Mouse (Mus musculus) liver, embryonic 11.5 days (tissue): ENCODE results near the gene Tti1. TPM values are rescaled to one million over a fixed set of nuclear protein-coding genes. Genes with fewer than 3 reads are reported as not detected.

Source experiments
- ATAC-seq: fragments of 200-750 bp; cut with Nextera tagmentation; replicated peaks from 2 replicates; pipeline ENCODE4 v1.8.0; 2017; ENCODE audit warnings: moderate number of reproducible peaks, mild to moderate bottlenecking, moderate TSS enrichment, moderate library complexity; ENCODE audit not compliant: low FRiP score
- DNase-seq: peaks from one replicate; pipeline ENCODE4 v3.0.0-alpha.2; 2017; ENCODE audit warnings: low spot score
- H3K27ac ChIP-seq: fragments of 300-500 bp; sonication (generic); 2 replicates; pipeline ENCODE4 v1.5.1; 2014; ENCODE audit warnings: mild to moderate bottlenecking, low read depth, low read length, control low read depth
- H3K27me3 ChIP-seq: fragments of 300-500 bp; sonication (generic); replicated peaks from 2 replicates; pipeline ENCODE4 v1.6.1; 2014; ENCODE audit warnings: low read length, mixed read lengths; ENCODE audit not compliant: control insufficient read depth, insufficient read depth
- H3K36me3 ChIP-seq: fragments of 300-500 bp; sonication (generic); 2 replicates; pipeline ENCODE4 v1.6.1; 2014; ENCODE audit warnings: mild to moderate bottlenecking, low read length, moderate library complexity, mixed read lengths; ENCODE audit not compliant: control insufficient read depth, insufficient read depth
- H3K4me1 ChIP-seq: fragments of 300-500 bp; sonication (generic); replicated peaks from 2 replicates; pipeline ENCODE4 v1.6.1; 2014; ENCODE audit warnings: low read length, mixed read lengths; ENCODE audit not compliant: control insufficient read depth, insufficient read depth
- H3K4me2 ChIP-seq: fragments of 300-500 bp; sonication (generic); 2 replicates; pipeline ENCODE4 v1.6.1; 2014; ENCODE audit warnings: mild to moderate bottlenecking, control low read depth, moderate library complexity
- H3K4me3 ChIP-seq: fragments of 300-500 bp; sonication (generic); 2 replicates; pipeline ENCODE4 v1.5.1; 2014; ENCODE audit warnings: low read depth, low read length, control low read depth
- H3K9ac ChIP-seq: fragments of 300-500 bp; sonication (generic); 2 replicates; pipeline ENCODE4 v1.6.1; 2014; ENCODE audit warnings: low read depth, low read length, control low read depth
- H3K9me3 ChIP-seq: fragments of 300-500 bp; sonication (generic); 2 replicates; pipeline ENCODE4 v1.6.1; 2016; ENCODE audit warnings: low read length, inconsistent platforms, mixed read lengths; ENCODE audit not compliant: control insufficient read depth
- WGBS: fragments of 180-500 bp; shearing (Covaris S2); extraction: QIAGEN DNeasy Blood & Tissue Kit; methylation state at CpG from one replicate; pipeline ENCODE4 v1.1.7; 2014; 5-methylcytosine and 5-hydroxymethylcytosine counted together
- polyA plus RNA-seq: library from polyadenylated mRNA; unstranded; fragments of >200 nt; fragmentation: Nextera tagmentation; extraction: Ambion mirVana; gene quantifications from 2 replicates; pipeline ENCODE4 v1.2.1, GENCODE M21; 2014

Gene Tti1
- polyA plus RNA-seq, 1 experiment from 2014 or later: 30.2 TPM

DNA sequence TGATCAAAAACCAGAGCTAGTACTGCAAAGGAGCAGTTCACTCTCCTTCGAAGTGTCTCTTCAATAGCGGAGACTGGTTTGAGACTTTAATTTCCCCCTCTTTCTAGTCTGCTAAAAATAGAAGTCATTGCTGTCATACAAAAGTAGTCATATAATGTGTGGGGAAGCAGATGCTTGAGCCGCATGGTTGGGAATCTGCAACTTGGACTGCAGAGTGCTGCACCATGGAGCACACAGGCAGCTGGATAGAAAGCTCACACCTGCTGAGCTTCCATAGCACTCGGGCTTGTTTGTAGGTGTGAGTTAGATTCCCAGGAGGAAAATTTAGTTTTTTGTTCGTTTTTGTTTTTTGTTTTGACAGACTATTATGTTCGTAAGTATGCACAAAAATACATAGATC is 8.2 kb upstream of the Tti1 start:
- peaks cover 26% of the 10 kb centered on the region for H3K4me1 ChIP-seq
- DNase-seq (no peak), ATAC-seq (no peak)
- H3K36me3 ChIP-seq: peaks cover 4% of the 10 kb centered on the region
- no peaks in the 10 kb centered on the region for H3K27me3 ChIP-seq
- no peak overlapping the region for H3K4me2 ChIP-seq
- H3K4me3 ChIP-seq: no peak overlapping the region
- no peak overlapping the region for H3K27ac ChIP-seq
- no peaks in the 10 kb centered on the region for H3K9me3 ChIP-seq
- WGBS: 86% methylated on average over 6 of the region's 6 CpGs
- H3K9ac ChIP-seq: no peak overlapping the region

DNA sequence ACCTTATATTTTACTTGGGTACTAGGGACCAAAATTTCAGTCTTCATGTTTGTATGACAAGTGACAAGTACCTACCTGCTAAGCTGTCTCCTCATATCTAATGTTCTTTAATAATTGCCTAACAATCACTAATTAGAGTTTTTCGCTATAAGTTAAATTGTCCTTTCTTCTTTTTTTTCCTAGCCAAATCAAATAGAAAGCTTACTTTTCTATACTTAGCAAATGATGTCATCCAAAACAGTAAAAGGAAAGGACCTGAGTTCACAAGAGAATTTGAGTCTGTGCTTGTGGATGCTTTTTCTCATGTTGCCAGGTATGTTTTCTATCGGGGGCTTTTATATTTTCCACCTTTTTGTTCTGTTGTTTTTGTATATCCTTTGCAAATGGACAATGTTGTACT is 7.6 kb upstream of the Tti1 start:
- peaks cover 30% of the 10 kb centered on the region for H3K4me1 ChIP-seq
- H3K9me3 ChIP-seq: no peaks in the 10 kb centered on the region
- DNase-seq (no peak), ATAC-seq (no peak)
- 90% methylated on average over 2 of the region's 2 CpGs for WGBS
- H3K27ac ChIP-seq: no peak overlapping the region
- H3K9ac ChIP-seq: no peak overlapping the region
- no peak overlapping the region for H3K4me2 ChIP-seq
- H3K4me3 ChIP-seq: no peak overlapping the region
- H3K36me3 ChIP-seq: peaks cover 4% of the 10 kb centered on the region
- no peaks in the 10 kb centered on the region for H3K27me3 ChIP-seq

DNA sequence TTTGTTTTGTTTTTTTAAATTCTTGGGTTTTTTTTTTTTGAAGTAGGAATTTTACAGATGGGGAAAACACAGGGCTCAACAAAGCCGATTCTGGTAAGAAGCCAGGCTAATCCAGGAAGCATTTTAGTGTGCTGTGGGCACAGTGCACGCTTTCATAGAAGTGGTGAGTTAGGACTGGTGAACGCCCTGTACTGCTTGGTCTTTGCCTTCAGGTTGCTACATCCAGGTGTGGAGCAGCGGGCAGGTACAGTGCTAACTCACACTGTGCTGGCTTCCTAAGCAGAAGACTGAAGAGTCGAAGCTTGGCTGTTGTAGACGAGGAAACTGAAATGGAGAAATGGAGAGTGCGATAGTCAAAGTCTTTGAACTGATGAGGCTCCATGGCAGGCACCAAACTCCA is 1.8 kb upstream of the Tti1 start:
- H3K9me3 ChIP-seq: no peaks in the 10 kb centered on the region
- H3K9ac ChIP-seq: peak overlapping the region; percentile 97
- H3K27me3 ChIP-seq: no peaks in the 10 kb centered on the region
- H3K4me2 ChIP-seq: peak overlapping the region; percentile 81
- DNase-seq: no peak
- H3K36me3 ChIP-seq: no peaks in the 10 kb centered on the region
- peak overlapping the region; percentile 98 for H3K4me3 ChIP-seq
- WGBS: 71% methylated on average over 7 of the region's 7 CpGs
- H3K4me1 ChIP-seq: peaks cover 35% of the 10 kb centered on the region
- no peak for ATAC-seq
- H3K27ac ChIP-seq: no peak overlapping the region

DNA sequence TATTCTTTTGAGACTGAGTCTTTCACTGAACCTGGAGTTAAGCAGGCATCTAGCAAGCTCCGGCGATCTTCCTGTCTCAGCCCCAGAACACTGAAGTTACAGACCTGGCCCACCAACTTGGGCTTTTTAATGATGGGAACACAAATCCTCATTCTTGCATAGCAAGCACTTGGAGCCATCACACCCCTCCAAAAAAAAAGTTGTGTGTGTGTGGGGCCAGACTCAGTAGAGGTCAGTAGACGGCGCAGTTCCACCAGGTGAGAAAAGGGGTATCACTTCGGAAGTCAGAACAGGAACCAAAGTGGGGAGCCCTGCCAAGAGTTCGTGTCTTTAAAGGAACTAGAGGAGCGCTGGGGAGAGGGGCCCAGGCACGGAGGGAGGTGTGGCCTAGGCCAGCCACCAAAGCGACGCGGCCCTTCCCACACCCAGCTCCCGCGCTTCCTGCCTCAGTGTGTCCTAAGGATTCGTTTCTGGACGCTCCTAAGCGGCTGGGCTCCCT is 329 bp downstream of the Tti1 start:
- peaks cover 31% of the 10 kb centered on the region for H3K4me1 ChIP-seq
- WGBS: under 1% methylated on average over 16 of the region's 16 CpGs
- DNase-seq: no peak

GRCm38 (mm10) chr2:158017330-158017729 is 10.9 kb downstream of the Tti1 start:
- Histone ChIP-seq H3K4me1 (no peaks in the 10 kb centered on the region), H3K4me2 (no peak overlapping the region), H3K27ac (no peak overlapping the region), H3K9ac (no peak overlapping the region), H3K4me3 (no peak overlapping the region), H3K36me3 (no peaks in the 10 kb centered on the region), H3K27me3 (no peaks in the 10 kb centered on the region), H3K9me3 (no peaks in the 10 kb centered on the region)
- 88% methylated on average over 4 of the region's 4 CpGs for WGBS
- ATAC-seq (no peak), DNase-seq (no peak)

More for the DNA sequence above, 329 bp downstream of the Tti1 start:
- Histone ChIP-seq H3K4me3 (peak overlapping the region; percentile 98), H3K9ac (peak overlapping the region; percentile 97), H3K36me3 (no peaks in the 10 kb centered on the region; the same call in 1 of the 2 replicates), H3K9me3 (no peaks in the 10 kb centered on the region), H3K27ac (peak overlapping the region; percentile 93), H3K27me3 (no peaks in the 10 kb centered on the region), H3K4me2 (peak overlapping the region; percentile 81)
- no peak for ATAC-seq

DNA sequence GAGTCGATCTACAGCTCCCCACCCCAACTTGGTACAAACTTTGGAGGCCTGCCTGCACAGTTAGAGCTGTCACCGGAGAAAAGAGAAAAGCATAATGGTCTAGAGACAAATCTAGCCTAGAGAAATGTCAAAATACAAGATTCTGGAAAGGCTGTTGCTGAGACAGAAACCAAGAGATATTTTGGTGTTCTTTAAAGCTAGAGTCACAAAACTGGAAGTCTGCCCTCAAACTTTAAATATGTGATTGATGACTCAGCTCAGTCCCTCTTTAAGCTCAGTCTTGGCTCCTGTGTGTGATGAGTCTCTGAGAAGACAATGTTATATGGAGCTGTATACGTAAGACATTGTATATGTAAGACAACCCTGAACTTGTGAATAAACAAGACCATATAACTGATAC is 15.6 kb downstream of the Tti1 start:
- H3K4me3 ChIP-seq: no peak overlapping the region
- ATAC-seq (no peak), DNase-seq (no peak)
- 83% methylated on average over 3 of the region's 3 CpGs for WGBS
- no peaks in the 10 kb centered on the region for H3K9me3 ChIP-seq
- no peaks in the 10 kb centered on the region for H3K4me1 ChIP-seq
- no peak overlapping the region for H3K9ac ChIP-seq
- H3K27ac ChIP-seq: no peak overlapping the region
- H3K4me2 ChIP-seq: no peak overlapping the region
- H3K27me3 ChIP-seq: no peaks in the 10 kb centered on the region
- H3K36me3 ChIP-seq: peaks cover 10% of the 10 kb centered on the region

- no peak overlapping the region for H3K27ac ChIP-seq
- no peaks in the 10 kb centered on the region for H3K9me3 ChIP-seq
- 84% methylated on average over 7 of the region's 7 CpGs for WGBS
- H3K36me3 ChIP-seq: peaks cover 18% of the 10 kb centered on the region
- peaks cover 3% of the 10 kb centered on the region; the same call in 1 of the 2 replicates for H3K4me1 ChIP-seq
- H3K9ac ChIP-seq: no peak overlapping the region
- no peaks in the 10 kb centered on the region for H3K27me3 ChIP-seq
- DNase-seq (no peak), ATAC-seq (no peak)
- no peak overlapping the region for H3K4me3 ChIP-seq
- no peak overlapping the region for H3K4me2 ChIP-seq
Measured at GRCm38 (mm10) chr2:158009373-158009772, 18.9 kb downstream of the Tti1 start.

GRCm38 (mm10) chr2:158005641-158006040 is 22.6 kb downstream of the Tti1 start:
- Histone ChIP-seq H3K4me2 (no peak overlapping the region), H3K4me3 (no peak overlapping the region), H3K9ac (no peak overlapping the region), H3K4me1 (peaks cover 3% of the 10 kb centered on the region; the same call in 1 of the 2 replicates), H3K36me3 (peaks cover 18% of the 10 kb centered on the region), H3K9me3 (no peaks in the 10 kb centered on the region), H3K27me3 (no peaks in the 10 kb centered on the region), H3K27ac (no peak overlapping the region)
- WGBS: 92% methylated on average over 4 of the region's 4 CpGs
- no peak for DNase-seq
- no peak for ATAC-seq

DNA sequence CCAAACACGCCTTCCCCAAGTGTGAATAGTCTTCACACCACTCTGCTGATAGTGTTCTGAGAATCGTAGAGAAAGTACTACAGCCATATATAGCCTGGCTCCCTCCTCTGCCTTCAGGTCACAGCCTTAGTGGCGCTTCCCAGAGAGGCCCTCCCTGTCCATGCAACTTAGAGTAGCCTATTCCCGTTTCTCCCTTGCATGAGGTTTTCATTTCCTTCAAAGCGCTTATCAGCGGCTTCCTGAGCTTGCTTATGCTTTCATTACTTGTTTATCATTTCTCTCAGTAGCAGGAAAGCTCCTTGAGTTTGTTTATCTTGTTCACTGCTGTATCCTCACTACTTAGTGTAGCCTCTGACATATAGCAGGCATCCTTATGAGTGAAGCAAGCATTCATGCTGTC is 23.6 kb downstream of the Tti1 start:
- no peak overlapping the region for H3K9ac ChIP-seq

More for the DNA sequence above, 23.6 kb downstream of the Tti1 start:
- peaks cover 3% of the 10 kb centered on the region; the same call in 1 of the 2 replicates for H3K4me1 ChIP-seq
- ATAC-seq (peak; percentile 62), DNase-seq (no peak)
- peaks cover 18% of the 10 kb centered on the region for H3K36me3 ChIP-seq
- peak overlapping the region; percentile 28; the same call in 1 of the 2 replicates for H3K27ac ChIP-seq
- 66% methylated on average over 6 of the region's 6 CpGs for WGBS
- no peak overlapping the region for H3K4me3 ChIP-seq
- H3K9me3 ChIP-seq: no peaks in the 10 kb centered on the region
- H3K27me3 ChIP-seq: no peaks in the 10 kb centered on the region
- no peak overlapping the region; the same call in 1 of the 2 replicates for H3K4me2 ChIP-seq
